Mouse (Mus musculus): Measurements from ENCODE around the gene Hip1. TPM values are rescaled to one million over a fixed set of nuclear protein-coding genes. Genes with fewer than 3 reads are reported as not detected.

The Hip1 gene
- total and polyA plus RNA-seq, 3 experiments, result 0.23 to 0.75 TPM; not detected in 1

GRCm38 (mm10) chr5:135359772-135360171 is 185.1 kb downstream of the Hip1 start:
- Histone ChIP-seq H3K9me3 (replicated peaks; ENCODE audit: insufficient read depth, low read length) (no peaks in the 10 kb centered on the region), H3K27ac (ENCODE audit: control insufficient read depth, low read depth, low read length) (no peak overlapping the region), H3K27me3 (ENCODE audit: control insufficient read depth in 1 of 2, insufficient read depth in 2 of 2, low read length in 2 of 2) (peaks cover 2 to 5% of the 10 kb centered on the region in 2 experiments; a peak in 3 of 4 replicates), H3K36me3 (ENCODE audit: control insufficient read depth in 1 of 2, insufficient read depth in 2 of 2, low read length in 2 of 2) (no peaks in the 10 kb centered on the region), H3K9ac (ENCODE audit: control insufficient read depth, low read depth, low read length, poor library complexity, severe bottlenecking) (no peak overlapping the region), H3K4me1 (ENCODE audit: control insufficient read depth in 1 of 2, insufficient read depth in 2 of 2, low read length in 2 of 2) (no peaks in the 10 kb centered on the region), H3K4me3 (ENCODE audit: control insufficient read depth in 1 of 2, insufficient read depth in 1 of 2, low read depth in 2 of 2, low read length in 2 of 2) (no peak overlapping the region), H3K79me2 (ENCODE audit: control insufficient read depth, insufficient read depth, low read length, poor library complexity) (no peaks in the 10 kb centered on the region)
- no peak for DNase-seq (ENCODE audit: low read depth, low spot score)
- TF ChIP-seq NELFE (IDR thresholded peaks at IDR 0.05; ENCODE audit: low read depth, low read length) (no peak), MYB (IDR thresholded peaks at IDR 0.05; ENCODE audit: low read depth, low read length) (no peak), GABPA (IDR thresholded peaks at IDR 0.05; ENCODE audit: low read depth, low read length) (no peak), MAX (IDR thresholded peaks at IDR 0.05; ENCODE audit: low read length) (no peak), MAFK (IDR thresholded peaks at IDR 0.05; ENCODE audit: borderline replicate concordance, low read depth, low read length) (no peak), ZMIZ1 (IDR thresholded peaks at IDR 0.05; ENCODE audit: low read depth, low read length) (no peak), CHD1 (IDR thresholded peaks at IDR 0.05; ENCODE audit: low read depth, low read length) (no peak), USF1 (IDR thresholded peaks at IDR 0.05; ENCODE audit: low read depth, low read length) (no peak), HCFC1 (IDR thresholded peaks at IDR 0.05; ENCODE audit: low read depth, low read length) (no peak), TCF12 (IDR thresholded peaks at IDR 0.05; ENCODE audit: low read depth, low read length) (no peak), ETS1 (IDR thresholded peaks at IDR 0.05; ENCODE audit: low read depth, low read length) (no peak), ELF1 (IDR thresholded peaks at IDR 0.05; ENCODE audit: low read depth, low read length) (no peak), TBP (IDR thresholded peaks at IDR 0.05; ENCODE audit: low read depth, low read length) (no peak), CTCF (IDR thresholded peaks at IDR 0.05 in 2 of 3, conservative IDR thresholded peaks at IDR 0.05 in 1 of 3; ENCODE audit: control insufficient read depth in 1 of 3, insufficient read depth in 1 of 3, low read depth in 2 of 3, low read length in 3 of 3, poor library complexity in 1 of 3, severe bottlenecking in 1 of 3) (no peak), RCOR1 (IDR thresholded peaks at IDR 0.05; ENCODE audit: low read depth, low read length) (no peak), USF2 (IDR thresholded peaks at IDR 0.05; ENCODE audit: borderline replicate concordance in 1 of 2, insufficient read depth in 1 of 2, low read depth in 1 of 2, low read length in 2 of 2) (no peak), ZNF384 (IDR thresholded peaks at IDR 0.05; ENCODE audit: low read depth, low read length) (no peak)

GRCm38 (mm10) chr5:135357556-135357955 is 187.4 kb downstream of the Hip1 start:
- Histone ChIP-seq H3K9ac (ENCODE audit: control insufficient read depth, low read depth, low read length, poor library complexity, severe bottlenecking) (no peak overlapping the region), H3K27ac (ENCODE audit: control insufficient read depth, low read depth, low read length) (no peak overlapping the region), H3K36me3 (ENCODE audit: control insufficient read depth in 1 of 2, insufficient read depth in 2 of 2, low read length in 2 of 2) (no peaks in the 10 kb centered on the region), H3K4me3 (ENCODE audit: control insufficient read depth in 1 of 2, insufficient read depth in 1 of 2, low read depth in 2 of 2, low read length in 2 of 2) (no peak overlapping the region), H3K9me3 (replicated peaks; ENCODE audit: insufficient read depth, low read length) (no peaks in the 10 kb centered on the region), H3K79me2 (ENCODE audit: control insufficient read depth, insufficient read depth, low read length, poor library complexity) (no peaks in the 10 kb centered on the region), H3K4me1 (ENCODE audit: control insufficient read depth in 1 of 2, insufficient read depth in 2 of 2, low read length in 2 of 2) (no peaks in the 10 kb centered on the region), H3K27me3 (ENCODE audit: control insufficient read depth in 1 of 2, insufficient read depth in 2 of 2, low read length in 2 of 2) (peaks cover 2 to 5% of the 10 kb centered on the region in 2 experiments)
- DNase-seq (ENCODE audit: low read depth, low spot score), result peak; percentile 36
- TF ChIP-seq JUND (IDR thresholded peaks at IDR 0.05; ENCODE audit: low read depth, low read length), result no peak
- TF ChIP-seq MEF2A (IDR thresholded peaks at IDR 0.05; ENCODE audit: extremely low read depth, insufficient replicate concordance, low read depth, low read length, poor library complexity, severe bottlenecking), result no peak
- TF ChIP-seq GATA1 (IDR thresholded peaks at IDR 0.05; ENCODE audit: low read depth, low read length), result no peak

Other genes starting within 250 kb of the Hip1 start
- gene Fkbp6, start 195.1 kb downstream of the Hip1 start, total RNA-seq (2012; rRNA removed), result 0.19 TPM in 1 of 2 replicates, not detected in the other
- under 1 TPM in 1 of 2 experiments, not detected in 1; 0.10 TPM for gene Fkbp6, start 195.1 kb downstream of the Hip1 start, polyA plus RNA-seq (2012; ENCODE audit: insufficient read depth in 1 of 2, insufficient read length in 2 of 2, low read depth in 1 of 2, low replicate concordance in 2 of 2, missing spikeins in 1 of 2)
- gene Trim50, start 191.8 kb downstream of the Hip1 start, total RNA-seq (2012; rRNA removed), result not detected in 2 replicates
- not detected for gene Trim50, start 191.8 kb downstream of the Hip1 start, polyA plus RNA-seq (2012; ENCODE audit: insufficient read depth in 1 of 2, insufficient read length in 2 of 2, low read depth in 1 of 2, low replicate concordance in 2 of 2, missing spikeins in 1 of 2)
- gene Nsun5, start 175.2 kb downstream of the Hip1 start, total RNA-seq (2012; rRNA removed), result 70.8 and 90.0 TPM in 2 replicates
- gene Nsun5, start 175.2 kb downstream of the Hip1 start, polyA plus RNA-seq (2012; ENCODE audit: insufficient read depth in 1 of 2, insufficient read length in 2 of 2, low read depth in 1 of 2, low replicate concordance in 2 of 2, missing spikeins in 1 of 2), result 100 to 1,000 TPM in 1 of 2 experiments, 10 to 100 TPM in 1; 97.5 to 178 TPM
- gene Pom121, start 150.6 kb downstream of the Hip1 start, total RNA-seq (2012; rRNA removed), result 10.2 and 12.4 TPM in 2 replicates
- 10 to 100 TPM; 51.8 to 81.1 TPM for gene Pom121, start 150.6 kb downstream of the Hip1 start, polyA plus RNA-seq (2012; ENCODE audit: insufficient read depth in 1 of 2, insufficient read length in 2 of 2, low read depth in 1 of 2, low replicate concordance in 2 of 2, missing spikeins in 1 of 2)
- gene Ccl26, start 18.4 kb upstream of the Hip1 start, total RNA-seq (2012; rRNA removed), result not detected in 2 replicates
- gene Ccl26, start 18.4 kb upstream of the Hip1 start, polyA plus RNA-seq (2012; ENCODE audit: insufficient read depth in 1 of 2, insufficient read length in 2 of 2, low read depth in 1 of 2, low replicate concordance in 2 of 2, missing spikeins in 1 of 2), result not detected
- gene Ccl24, start 27.9 kb upstream of the Hip1 start, total RNA-seq (2012; rRNA removed), result not detected in 2 replicates
- gene Ccl24, start 27.9 kb upstream of the Hip1 start, polyA plus RNA-seq (2012; ENCODE audit: insufficient read depth in 1 of 2, insufficient read length in 2 of 2, low read depth in 1 of 2, low replicate concordance in 2 of 2, missing spikeins in 1 of 2), result not detected
- gene Rhbdd2, start 87.5 kb upstream of the Hip1 start, total RNA-seq (2012; rRNA removed), result 4.2 and 4.9 TPM in 2 replicates
- gene Rhbdd2, start 87.5 kb upstream of the Hip1 start, polyA plus RNA-seq (2012; ENCODE audit: insufficient read depth in 1 of 2, insufficient read length in 2 of 2, low read depth in 1 of 2, low replicate concordance in 2 of 2, missing spikeins in 1 of 2), result 10 to 100 TPM in 1 of 2 experiments, not detected in 1; 29.1 TPM
- gene Por, start 124.9 kb upstream of the Hip1 start, total RNA-seq (2012; rRNA removed), result 40.3 and 40.4 TPM in 2 replicates
- gene Por, start 124.9 kb upstream of the Hip1 start, polyA plus RNA-seq (2012; ENCODE audit: insufficient read depth in 1 of 2, insufficient read length in 2 of 2, low read depth in 1 of 2, low replicate concordance in 2 of 2, missing spikeins in 1 of 2), result 10 to 100 TPM in 1 of 2 experiments, not detected in 1; 64.4 TPM
- gene Tmem120a, start 199.3 kb upstream of the Hip1 start, total RNA-seq (2012; rRNA removed), result 19.6 and 20.2 TPM in 2 replicates
- gene Tmem120a, start 199.3 kb upstream of the Hip1 start, polyA plus RNA-seq (2012; ENCODE audit: insufficient read depth in 1 of 2, insufficient read length in 2 of 2, low read depth in 1 of 2, low replicate concordance in 2 of 2, missing spikeins in 1 of 2), result 10 to 100 TPM in 1 of 2 experiments, not detected in 1; 38.8 TPM
- gene Styxl1, start 233.3 kb upstream of the Hip1 start, total RNA-seq (2012; rRNA removed), result not detected in 2 replicates
- gene Styxl1, start 233.3 kb upstream of the Hip1 start, polyA plus RNA-seq (2012; ENCODE audit: insufficient read depth in 1 of 2, insufficient read length in 2 of 2, low read depth in 1 of 2, low replicate concordance in 2 of 2, missing spikeins in 1 of 2), result under 1 TPM in 1 of 2 experiments, not detected in 1; 0.17 TPM
- 207 and 241 TPM in 2 replicates for gene Mdh2, start 233.4 kb upstream of the Hip1 start, total RNA-seq (2012; rRNA removed)
- 1,000 to 10,000 TPM in 1 of 2 experiments, 100 to 1,000 TPM in 1; 465 to 1,097 TPM for gene Mdh2, start 233.4 kb upstream of the Hip1 start, polyA plus RNA-seq (2012; ENCODE audit: insufficient read depth in 1 of 2, insufficient read length in 2 of 2, low read depth in 1 of 2, low replicate concordance in 2 of 2, missing spikeins in 1 of 2)

Measured in MEL (cell line).